Mouse (Mus musculus): Measurements from ENCODE around the gene Tmprss6.

Tmprss6 gene

DNA sequence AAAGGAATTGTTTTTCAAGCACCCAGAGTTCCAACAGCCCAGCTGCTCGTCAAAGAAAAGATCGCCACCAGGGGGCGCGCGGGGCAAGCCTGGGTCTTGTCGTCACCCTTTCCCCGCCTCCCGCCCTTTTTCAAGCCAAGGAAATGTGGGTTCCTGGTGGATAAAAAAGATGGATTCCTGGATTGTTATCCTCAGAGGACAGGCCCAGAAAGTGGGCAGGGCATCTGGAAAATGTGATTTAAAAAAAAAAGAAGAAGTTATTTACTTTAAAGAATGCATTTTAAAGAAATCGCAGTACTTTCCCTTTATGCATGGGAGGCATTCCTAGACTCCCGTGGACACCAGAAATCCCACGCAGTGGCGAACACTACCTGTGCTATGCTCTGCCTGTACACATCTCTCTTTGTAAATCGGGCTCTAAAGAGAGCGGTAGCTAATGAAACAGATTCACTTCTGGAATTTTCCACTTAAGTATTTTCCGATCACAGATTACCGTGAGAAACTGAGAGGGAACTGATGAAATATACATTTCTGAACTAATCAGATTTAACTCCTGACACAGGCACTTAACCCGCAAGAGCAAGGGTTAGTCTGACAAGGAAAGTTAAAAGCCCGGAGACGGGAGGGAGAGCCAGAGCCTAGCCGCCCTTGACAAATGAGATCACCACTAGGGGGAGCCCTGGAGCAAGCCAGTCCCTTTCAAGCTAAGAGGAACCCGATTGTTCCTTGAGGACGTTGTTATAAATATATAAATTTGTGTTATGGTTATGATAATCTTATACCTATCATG, 20.5 kb downstream of the Tmprss6 start:
- DNase-seq (ENCODE audit: low read depth, low spot score) = peak; percentile 72

- DNase-seq (ENCODE audit: low read depth, low spot score) = no peak
These were observed 21.3 kb downstream of the Tmprss6 start for GRCm38 (mm10) chr15:78447121-78447520.

GRCm38 (mm10) chr15:78443857-78444256, 24.6 kb downstream of the Tmprss6 start:
- no peak for DNase-seq (ENCODE audit: low read depth, low spot score)

DNA sequence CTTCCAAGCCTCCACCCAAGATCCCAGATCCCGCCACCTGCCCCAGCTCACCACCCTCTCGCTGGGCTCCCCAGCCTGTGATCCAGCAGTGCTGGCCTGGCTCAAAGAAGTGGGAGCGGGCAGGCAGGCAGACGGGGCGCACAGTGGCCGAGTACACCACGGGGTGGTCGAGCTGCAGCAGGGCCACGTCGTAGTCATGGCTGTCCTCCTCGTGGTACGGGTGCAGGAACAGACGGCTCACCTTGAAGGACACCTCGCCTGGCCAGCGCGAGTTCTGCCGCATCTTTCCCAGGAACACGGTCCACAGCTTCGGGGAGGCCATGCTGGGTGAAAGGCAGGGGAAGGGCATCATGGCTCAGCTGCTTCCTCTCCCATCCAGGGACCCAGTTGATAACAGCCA, 26.2 kb downstream of the Tmprss6 start:
- no peak for DNase-seq (ENCODE audit: low read depth, low spot score)

- no peak for DNase-seq (ENCODE audit: low read depth, low spot score)
These were observed 29.5 kb downstream of the Tmprss6 start for GRCm38 (mm10) chr15:78438973-78439372.

- no peak for DNase-seq (ENCODE audit: low read depth, low spot score)
These were observed 29.9 kb downstream of the Tmprss6 start for GRCm38 (mm10) chr15:78438505-78438904.

- DNase-seq (ENCODE audit: low read depth, low spot score) = no peak
These were observed 30.4 kb downstream of the Tmprss6 start for GRCm38 (mm10) chr15:78438018-78438394.

GRCm38 (mm10) chr15:78437237-78438017, 31.0 kb downstream of the Tmprss6 start:
- no peak for DNase-seq (ENCODE audit: low read depth, low spot score)

DNA sequence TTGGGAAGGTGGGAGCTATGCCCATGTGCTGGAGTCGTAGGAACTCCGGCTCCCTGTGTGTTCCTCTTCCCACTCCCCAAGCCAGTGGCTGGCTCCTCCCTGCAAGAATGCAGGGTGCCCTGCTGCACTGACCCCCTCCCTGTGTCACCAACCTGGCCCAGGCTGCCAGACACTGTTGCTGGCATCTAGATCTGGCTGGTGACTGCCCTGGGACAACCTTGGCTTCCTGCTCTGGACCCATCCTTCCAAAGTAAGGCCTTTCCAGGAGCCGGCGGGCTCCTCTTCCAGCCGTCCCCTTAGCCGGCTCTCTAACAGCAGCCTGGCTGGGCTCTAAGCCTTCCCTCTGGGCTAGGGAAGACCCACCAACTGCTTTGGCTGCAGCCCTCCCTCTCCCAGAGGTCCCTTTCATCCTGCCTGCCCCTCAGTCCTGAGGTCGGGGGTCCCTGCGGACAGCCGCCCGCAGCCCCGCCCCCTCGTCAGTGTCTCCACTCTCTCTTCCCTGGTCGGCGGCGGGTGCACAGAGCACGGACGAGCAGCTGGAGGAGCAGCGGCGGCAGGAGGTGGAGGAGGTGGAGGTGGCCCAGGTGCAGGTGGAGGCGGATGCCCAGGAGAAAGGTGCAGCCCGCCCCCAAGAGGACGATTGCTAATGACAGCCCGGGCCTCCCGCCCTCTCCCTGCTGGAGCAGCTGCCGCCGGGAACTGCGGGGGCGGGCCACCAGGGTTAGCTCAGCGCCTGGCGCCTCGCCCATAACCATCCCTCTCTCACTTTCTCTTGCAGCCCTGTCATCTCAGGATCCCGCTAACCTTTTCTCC, 31.8 kb downstream of the Tmprss6 start:
- no peak for DNase-seq (ENCODE audit: low read depth, low spot score)

- no peak for DNase-seq (ENCODE audit: low read depth, low spot score)
These were observed 32.8 kb downstream of the Tmprss6 start for GRCm38 (mm10) chr15:78435681-78436080.

- no peak for DNase-seq (ENCODE audit: low read depth, low spot score)
These were observed 33.4 kb downstream of the Tmprss6 start for GRCm38 (mm10) chr15:78434896-78435520.

- no peak for DNase-seq (ENCODE audit: low read depth, low spot score)
These were observed 36.8 kb downstream of the Tmprss6 start for GRCm38 (mm10) chr15:78431541-78432121.

- DNase-seq (ENCODE audit: low read depth, low spot score) = no peak
These were observed 37.6 kb downstream of the Tmprss6 start for GRCm38 (mm10) chr15:78430874-78431273.

DNA sequence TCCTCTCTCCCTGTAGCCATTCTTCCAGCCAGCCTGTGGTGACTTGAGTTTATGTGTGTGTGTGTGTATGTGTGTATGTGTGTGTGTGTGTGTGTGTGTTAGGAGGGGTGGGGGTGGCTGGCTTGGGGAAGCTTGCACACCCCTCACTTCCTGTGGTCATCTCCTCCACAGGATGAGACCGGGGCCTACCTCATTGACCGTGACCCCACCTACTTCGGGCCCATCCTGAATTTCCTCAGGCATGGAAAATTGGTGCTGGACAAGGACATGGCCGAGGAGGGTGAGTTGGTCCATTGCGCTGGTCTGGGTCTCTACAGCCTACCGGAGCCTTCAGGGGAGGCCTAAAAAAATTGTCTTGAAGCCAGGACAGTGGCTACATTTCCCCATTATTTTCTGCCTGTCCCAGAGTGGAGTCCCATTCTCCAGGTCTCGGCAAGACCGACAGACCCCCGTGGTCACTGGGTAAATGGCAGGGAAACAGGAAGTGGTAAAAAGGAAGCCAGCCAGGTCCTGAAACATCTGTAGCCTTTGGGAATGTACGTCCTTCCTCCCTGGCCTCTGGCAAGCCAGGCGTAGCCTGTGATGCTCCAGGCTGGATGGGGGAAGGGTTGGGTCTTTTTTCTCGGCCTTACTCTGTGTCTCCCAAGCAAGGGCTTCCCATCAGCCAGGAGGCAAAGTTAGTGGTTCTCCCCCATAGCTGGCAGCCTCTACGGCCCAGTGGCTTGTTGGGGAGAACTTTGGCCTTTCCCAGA, 38.4 kb downstream of the Tmprss6 start:
- no peak for DNase-seq (ENCODE audit: low read depth, low spot score)

- DNase-seq (ENCODE audit: low read depth, low spot score) = no peak
These were observed 39.3 kb downstream of the Tmprss6 start for GRCm38 (mm10) chr15:78429139-78429459.

DNA sequence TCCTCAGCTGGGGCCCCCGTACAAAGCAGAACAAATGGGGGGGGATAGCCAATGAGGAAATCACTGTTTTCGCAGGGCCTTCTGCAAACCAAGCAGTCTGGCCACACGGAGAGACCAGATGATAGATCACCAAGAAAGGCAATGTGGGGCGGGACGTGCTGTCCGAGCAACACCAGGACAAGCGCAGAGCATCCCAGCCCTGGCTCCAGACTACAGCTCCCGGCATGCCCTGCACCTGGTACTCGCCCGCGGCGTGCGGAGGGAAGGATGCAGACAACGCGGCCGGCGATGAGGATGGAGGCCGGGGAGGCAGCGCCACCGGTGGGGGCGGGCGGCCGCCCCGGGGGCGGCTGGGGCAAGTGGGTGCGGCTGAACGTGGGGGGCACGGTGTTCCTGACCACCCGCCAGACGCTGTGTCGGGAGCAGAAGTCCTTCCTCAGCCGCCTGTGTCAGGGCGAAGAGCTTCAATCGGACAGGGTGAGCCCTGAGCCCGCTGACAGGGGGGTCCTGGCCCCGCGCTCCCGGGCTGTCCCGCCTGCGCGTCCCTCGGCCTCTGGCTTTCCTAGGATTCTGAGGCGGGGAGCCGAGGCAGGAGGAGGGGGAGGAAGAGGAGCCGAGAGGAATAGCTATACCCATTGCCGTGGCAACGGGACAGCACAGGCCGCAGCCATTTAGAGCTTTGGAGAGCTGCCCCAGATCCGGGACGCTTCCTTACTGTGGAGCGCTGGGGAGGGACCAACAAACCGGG, 39.9 kb downstream of the Tmprss6 start, which contains the start of gene Kctd17:
Kctd17 (plus strand) TSS at position 174 of the 748 bp plus-strand sequence.
- DNase-seq (ENCODE audit: low read depth, low spot score) = no peak

DNA sequence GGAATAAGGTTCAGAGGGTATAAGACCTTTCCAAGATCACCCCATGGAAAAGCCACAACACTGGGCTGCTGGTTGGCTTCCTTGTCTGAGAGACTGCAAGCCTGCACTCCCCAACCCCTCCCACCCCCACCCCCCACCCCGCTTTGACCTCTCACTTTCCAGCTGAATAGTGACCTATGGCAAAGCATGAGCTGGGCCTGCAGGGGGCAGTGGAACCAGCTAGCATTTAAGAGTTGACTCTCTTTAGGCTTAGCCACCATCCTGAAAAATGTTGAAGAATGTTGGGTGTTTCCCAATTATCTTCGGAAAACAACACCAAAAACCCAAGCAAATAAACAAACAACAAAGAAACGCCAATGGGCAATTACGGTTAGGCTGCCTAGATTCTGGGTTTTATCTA, 43.2 kb downstream of the Tmprss6 start:
- no peak for DNase-seq (ENCODE audit: low read depth, low spot score)

GRCm38 (mm10) chr15:78424507-78424906, 43.9 kb downstream of the Tmprss6 start:
- no peak for DNase-seq (ENCODE audit: low read depth, low spot score)

DNA sequence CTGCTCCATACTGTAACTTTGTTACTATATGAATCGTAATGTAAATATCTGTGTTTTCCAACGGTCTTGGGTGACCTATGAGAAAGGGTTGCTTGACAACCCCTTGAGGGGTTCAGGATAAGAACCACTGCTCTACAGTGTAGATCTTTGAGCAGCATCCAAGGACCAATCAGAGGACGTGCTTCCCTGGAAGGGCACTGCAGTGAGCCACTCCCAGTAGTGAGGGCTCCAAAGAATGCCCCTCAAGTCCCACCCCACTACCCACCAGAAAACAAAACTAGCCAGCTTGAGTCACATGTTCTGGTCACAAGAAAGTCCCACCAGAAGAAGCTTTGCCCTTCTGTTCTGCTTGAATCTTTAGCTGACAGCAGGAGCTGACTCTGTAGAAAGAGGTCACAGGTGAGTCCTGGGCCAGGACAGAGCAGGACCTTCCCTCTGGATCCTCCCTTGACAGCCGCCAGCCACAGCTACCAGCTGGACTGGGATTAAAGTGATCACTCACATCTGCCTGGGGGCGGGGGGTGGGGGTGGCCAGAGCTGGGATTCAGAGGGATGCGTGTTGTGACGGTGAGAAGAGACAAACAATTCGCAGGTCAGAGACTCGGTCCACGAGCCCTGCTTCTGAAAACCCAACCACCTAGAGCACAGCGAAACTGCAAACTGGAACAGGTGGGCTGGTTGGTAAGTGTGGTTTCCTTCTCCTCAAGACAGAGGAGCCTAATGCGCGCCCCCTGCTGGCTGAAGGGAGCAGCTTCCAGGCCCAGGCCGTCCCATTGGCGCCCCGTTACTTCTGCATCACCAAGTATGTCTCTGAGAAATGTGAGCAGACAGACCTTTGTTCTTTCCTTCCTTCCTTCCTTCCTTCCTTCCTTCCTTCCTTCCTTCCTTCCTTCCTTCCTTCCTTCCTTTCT, 46.1 kb downstream of the Tmprss6 start:
- DNase-seq (ENCODE audit: low read depth, low spot score) = peak; percentile 49

Data from retina, adult 2 months (tissue).